Mouse (Mus musculus): Measurements from ENCODE around the gene Glmp. TPM values are rescaled to one million over a fixed set of nuclear protein-coding genes. Genes with fewer than 3 reads are reported as not detected.
"Not testable (repeated sequence)": the region's sequence is repeated elsewhere in the genome, so short reads cannot be mapped to it uniquely, and the experiment has no call there.

The Glmp gene
- polyA plus RNA-seq, 1 experiment from 2014 or later = 127 TPM

- H3K9me3 ChIP-seq (ENCODE audit: control insufficient read depth, low read length); H3K4me1 ChIP-seq (ENCODE audit: control insufficient read depth, insufficient read depth, low read length); H3K27ac ChIP-seq (replicated peaks; ENCODE audit: low read depth, low read length); H3K27me3 ChIP-seq (replicated peaks; ENCODE audit: control insufficient read depth, insufficient read depth, low read length); H3K36me3 ChIP-seq (ENCODE audit: control insufficient read depth, insufficient read depth, low read length); DNase-seq (ENCODE audit: low spot score): not testable (repeated sequence)
- Histone ChIP-seq H3K4me3 (ENCODE audit: low read depth, low read length) (peak overlapping the region; percentile 24; the same call in 1 of the 2 replicates), H3K4me2 (ENCODE audit: low read depth, low read length) (peak overlapping the region; percentile 49), H3K9ac (ENCODE audit: low read depth, low read length) (peak overlapping the region; percentile 47; the same call in 1 of the 2 replicates)
- peak; percentile 38 for ATAC-seq (ENCODE audit: low read depth)
- 21% methylated on average over 4 of the region's 7 CpGs for WGBS
Measured at GRCm38 (mm10) chr3:88376644-88377043, 51.8 kb downstream of the Glmp start.

GRCm38 (mm10) chr3:88378599-88378998 is 53.8 kb downstream of the Glmp start, which contains the start of gene Bglap2:
Gene Bglap2 (minus strand): TSS chr3:88378699.
- H3K27ac ChIP-seq (replicated peaks; ENCODE audit: low read depth, low read length); H3K9ac ChIP-seq (ENCODE audit: low read depth, low read length); ATAC-seq (ENCODE audit: low read depth); H3K36me3 ChIP-seq (ENCODE audit: control insufficient read depth, insufficient read depth, low read length); H3K27me3 ChIP-seq (replicated peaks; ENCODE audit: control insufficient read depth, insufficient read depth, low read length); H3K4me1 ChIP-seq (ENCODE audit: control insufficient read depth, insufficient read depth, low read length); H3K4me3 ChIP-seq (ENCODE audit: low read depth, low read length); H3K9me3 ChIP-seq (ENCODE audit: control insufficient read depth, low read length); H3K4me2 ChIP-seq (ENCODE audit: low read depth, low read length); DNase-seq (ENCODE audit: low spot score): not testable (repeated sequence)
- 70% methylated on average over 4 of the region's 5 CpGs for WGBS

Other genes with a start within 250 kb of the Glmp start
- 0.17 and 0.31 TPM in 2 replicates for gene Ttc24, start 246.7 kb upstream of the Glmp start, polyA plus RNA-seq (2014; fragmentation: Nextera tagmentation; extraction: Ambion mirVana)
- 16.2 and 21.0 TPM in 2 replicates for gene Iqgap3, start 243.1 kb upstream of the Glmp start, polyA plus RNA-seq (2014; fragmentation: Nextera tagmentation; extraction: Ambion mirVana)
- gene Mef2d, start 182.7 kb upstream of the Glmp start, polyA plus RNA-seq (2014; fragmentation: Nextera tagmentation; extraction: Ambion mirVana) = 36.8 and 41.7 TPM in 2 replicates
- 4.1 and 7.6 TPM in 2 replicates for gene Rhbg, start 70.3 kb upstream of the Glmp start, polyA plus RNA-seq (2014; fragmentation: Nextera tagmentation; extraction: Ambion mirVana)
- not detected in 2 replicates for gene Gm38392, start 37.8 kb upstream of the Glmp start, polyA plus RNA-seq (2014; fragmentation: Nextera tagmentation; extraction: Ambion mirVana)
- gene Tsacc, start 28.0 kb upstream of the Glmp start, polyA plus RNA-seq (2014; fragmentation: Nextera tagmentation; extraction: Ambion mirVana) = 9.8 and 11.1 TPM in 2 replicates
- gene Cct3, start 27.9 kb upstream of the Glmp start, polyA plus RNA-seq (2014; fragmentation: Nextera tagmentation; extraction: Ambion mirVana) = 492 and 493 TPM in 2 replicates
- gene Tmem79, start 11.1 kb downstream of the Glmp start, polyA plus RNA-seq (2014; fragmentation: Nextera tagmentation; extraction: Ambion mirVana) = 9.9 and 12.7 TPM in 2 replicates
- 31.3 and 33.6 TPM in 2 replicates for gene Smg5, start 11.2 kb downstream of the Glmp start, polyA plus RNA-seq (2014; fragmentation: Nextera tagmentation; extraction: Ambion mirVana)
- 7.3 and 9.2 TPM in 2 replicates for gene Paqr6, start 39.6 kb downstream of the Glmp start, polyA plus RNA-seq (2014; fragmentation: Nextera tagmentation; extraction: Ambion mirVana)
- gene Bglap3, start 47.7 kb downstream of the Glmp start, polyA plus RNA-seq (2014; fragmentation: Nextera tagmentation; extraction: Ambion mirVana) = 1.5 and 4.6 TPM in 2 replicates
- 6.5 and 27.0 TPM in 2 replicates for gene Bglap2, start 53.7 kb downstream of the Glmp start, polyA plus RNA-seq (2014; fragmentation: Nextera tagmentation; extraction: Ambion mirVana)
- gene Bglap, start 59.4 kb downstream of the Glmp start, polyA plus RNA-seq (2014; fragmentation: Nextera tagmentation; extraction: Ambion mirVana) = 7.9 and 33.0 TPM in 2 replicates
- 87.0 and 99.7 TPM in 2 replicates for gene Pmf1, start 85.3 kb downstream of the Glmp start, polyA plus RNA-seq (2014; fragmentation: Nextera tagmentation; extraction: Ambion mirVana)
- 18.1 and 21.4 TPM in 2 replicates for gene Slc25a44, start 100.1 kb downstream of the Glmp start, polyA plus RNA-seq (2014; fragmentation: Nextera tagmentation; extraction: Ambion mirVana)
- 9.5 and 10.1 TPM in 2 replicates for gene Sema4a, start 136.2 kb downstream of the Glmp start, polyA plus RNA-seq (2014; fragmentation: Nextera tagmentation; extraction: Ambion mirVana)
- gene Lmna, start 184.9 kb downstream of the Glmp start, polyA plus RNA-seq (2014; fragmentation: Nextera tagmentation; extraction: Ambion mirVana) = 426 and 482 TPM in 2 replicates
- gene Mex3a, start 207.4 kb downstream of the Glmp start, polyA plus RNA-seq (2014; fragmentation: Nextera tagmentation; extraction: Ambion mirVana) = 21.5 and 24.7 TPM in 2 replicates
- 33.8 and 38.0 TPM in 2 replicates for gene Rab25, start 223.3 kb downstream of the Glmp start, polyA plus RNA-seq (2014; fragmentation: Nextera tagmentation; extraction: Ambion mirVana)
- gene Lamtor2, start 228.1 kb downstream of the Glmp start, polyA plus RNA-seq (2014; fragmentation: Nextera tagmentation; extraction: Ambion mirVana) = 97.9 and 107 TPM in 2 replicates
- gene Ubqln4, start 228.7 kb downstream of the Glmp start, polyA plus RNA-seq (2014; fragmentation: Nextera tagmentation; extraction: Ambion mirVana) = 46.3 and 50.0 TPM in 2 replicates